Mouse (Mus musculus): Measurements from ENCODE around the gene Fam50b. TPM values are rescaled to one million over a fixed set of nuclear protein-coding genes. Genes with fewer than 3 reads are reported as not detected.
A peak's percentile ranks its signal among the peaks of the same experiment; 100 is the strongest.

Fam50b gene
- polyA plus RNA-seq, 1 experiment from 2014 or later: not detected

- no peaks in the 10 kb centered on the region for H3K27me3 ChIP-seq (ENCODE audit: control insufficient read depth, insufficient read depth, low read length)
- no peak overlapping the region for H3K4me2 ChIP-seq (ENCODE audit: low read depth, low read length)
- no peaks in the 10 kb centered on the region for H3K36me3 ChIP-seq (replicated peaks; ENCODE audit: control insufficient read depth, insufficient read depth, low read depth, low read length)
- H3K9me3 ChIP-seq (replicated peaks; ENCODE audit: control insufficient read depth, low read length): no peaks in the 10 kb centered on the region
- 74% methylated on average over 1 of the region's 1 CpGs for WGBS
- DNase-seq (ENCODE audit: low spot score) (no peak), ATAC-seq (replicated peaks; ENCODE audit: insufficient number of reproducible peaks, low FRiP score, low TSS enrichment, low read depth) (no peak)
- H3K4me1 ChIP-seq (ENCODE audit: control insufficient read depth, insufficient read depth, low read length): no peaks in the 10 kb centered on the region
- no peak overlapping the region for H3K4me3 ChIP-seq (ENCODE audit: low read depth, low read length)
- no peak overlapping the region for H3K27ac ChIP-seq (replicated peaks; ENCODE audit: low read depth, low read length)
- H3K9ac ChIP-seq (replicated peaks; ENCODE audit: low read length): no peak overlapping the region
Observed at GRCm38 (mm10) chr13:34703795-34704194, 30.9 kb upstream of the Fam50b start.

GRCm38 (mm10) chr13:34704835-34705234, 29.8 kb upstream of the Fam50b start:
- H3K27ac ChIP-seq (replicated peaks; ENCODE audit: low read depth, low read length): no peak overlapping the region
- no peak for ATAC-seq (replicated peaks; ENCODE audit: insufficient number of reproducible peaks, low FRiP score, low TSS enrichment, low read depth)
- H3K4me3 ChIP-seq (ENCODE audit: low read depth, low read length): no peak overlapping the region
- H3K27me3 ChIP-seq (ENCODE audit: control insufficient read depth, insufficient read depth, low read length): no peaks in the 10 kb centered on the region
- no peaks in the 10 kb centered on the region for H3K4me1 ChIP-seq (ENCODE audit: control insufficient read depth, insufficient read depth, low read length)
- no peaks in the 10 kb centered on the region for H3K36me3 ChIP-seq (replicated peaks; ENCODE audit: control insufficient read depth, insufficient read depth, low read depth, low read length)
- no peak for DNase-seq (ENCODE audit: low spot score)
- no peak overlapping the region for H3K9ac ChIP-seq (replicated peaks; ENCODE audit: low read length)
- H3K9me3 ChIP-seq (replicated peaks; ENCODE audit: control insufficient read depth, low read length): no peaks in the 10 kb centered on the region
- no peak overlapping the region for H3K4me2 ChIP-seq (ENCODE audit: low read depth, low read length)
- 77% methylated on average over 3 of the region's 3 CpGs for WGBS

DNA sequence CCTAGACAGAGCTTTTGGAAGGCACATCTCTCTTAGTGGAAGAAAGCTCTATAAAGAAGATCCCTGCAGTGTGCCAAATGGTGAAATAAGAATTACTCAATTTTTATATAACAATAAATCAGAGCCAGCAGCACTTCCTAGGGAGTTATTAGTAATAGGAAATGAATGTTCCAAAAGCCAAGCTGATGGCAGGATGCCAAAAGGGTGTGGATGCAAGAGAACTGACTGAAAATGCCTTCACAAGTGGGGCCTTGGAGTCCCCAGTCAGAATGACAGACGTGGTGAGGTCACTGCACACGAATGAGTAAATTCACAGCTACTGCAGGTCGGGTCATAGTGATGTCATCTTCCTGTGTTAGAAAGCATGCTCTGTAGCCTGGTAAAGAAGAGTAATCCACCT, 25.7 kb upstream of the Fam50b start:
- no peak for ATAC-seq (replicated peaks; ENCODE audit: insufficient number of reproducible peaks, low FRiP score, low TSS enrichment, low read depth)
- 76% methylated on average over 3 of the region's 3 CpGs for whole genome bisulfite sequencing

GRCm38 (mm10) chr13:34709566-34709965, 25.1 kb upstream of the Fam50b start:
- WGBS: 83% methylated on average over 4 of the region's 4 CpGs
- ATAC-seq (replicated peaks; ENCODE audit: insufficient number of reproducible peaks, low FRiP score, low TSS enrichment, low read depth) (no peak), DNase-seq (ENCODE audit: low spot score) (no peak)
- H3K27ac ChIP-seq (replicated peaks; ENCODE audit: low read depth, low read length): no peak overlapping the region
- H3K4me3 ChIP-seq (ENCODE audit: low read depth, low read length): no peak overlapping the region
- no peak overlapping the region for H3K4me2 ChIP-seq (ENCODE audit: low read depth, low read length)
- no peaks in the 10 kb centered on the region for H3K4me1 ChIP-seq (ENCODE audit: control insufficient read depth, insufficient read depth, low read length)
- H3K9ac ChIP-seq (replicated peaks; ENCODE audit: low read length): no peak overlapping the region
- H3K36me3 ChIP-seq (replicated peaks; ENCODE audit: control insufficient read depth, insufficient read depth, low read depth, low read length): no peaks in the 10 kb centered on the region
- no peaks in the 10 kb centered on the region for H3K9me3 ChIP-seq (replicated peaks; ENCODE audit: control insufficient read depth, low read length)
- no peaks in the 10 kb centered on the region for H3K27me3 ChIP-seq (ENCODE audit: control insufficient read depth, insufficient read depth, low read length)

More for the DNA sequence above, 25.7 kb upstream of the Fam50b start:
- H3K36me3 ChIP-seq (replicated peaks; ENCODE audit: control insufficient read depth, insufficient read depth, low read depth, low read length): no peaks in the 10 kb centered on the region
- H3K27me3 ChIP-seq (ENCODE audit: control insufficient read depth, insufficient read depth, low read length): no peaks in the 10 kb centered on the region
- H3K4me2 ChIP-seq (ENCODE audit: low read depth, low read length): no peak overlapping the region
- H3K4me1 ChIP-seq (ENCODE audit: control insufficient read depth, insufficient read depth, low read length): no peaks in the 10 kb centered on the region
- H3K9me3 ChIP-seq (replicated peaks; ENCODE audit: control insufficient read depth, low read length): no peaks in the 10 kb centered on the region
- H3K9ac ChIP-seq (replicated peaks; ENCODE audit: low read length): no peak overlapping the region
- DNase-seq (ENCODE audit: low spot score): peak; percentile 33
- no peak overlapping the region for H3K4me3 ChIP-seq (ENCODE audit: low read depth, low read length)
- no peak overlapping the region for H3K27ac ChIP-seq (replicated peaks; ENCODE audit: low read depth, low read length)

- H3K4me3 ChIP-seq (ENCODE audit: low read depth, low read length): no peak overlapping the region
- no peaks in the 10 kb centered on the region for H3K36me3 ChIP-seq (replicated peaks; ENCODE audit: control insufficient read depth, insufficient read depth, low read depth, low read length)
- H3K9me3 ChIP-seq (replicated peaks; ENCODE audit: control insufficient read depth, low read length): no peaks in the 10 kb centered on the region
- no peak overlapping the region for H3K4me2 ChIP-seq (ENCODE audit: low read depth, low read length)
- no peak for DNase-seq (ENCODE audit: low spot score)
- H3K9ac ChIP-seq (replicated peaks; ENCODE audit: low read length): no peak overlapping the region
- H3K27ac ChIP-seq (replicated peaks; ENCODE audit: low read depth, low read length): no peak overlapping the region
- WGBS: 93% methylated on average over 4 of the region's 4 CpGs
- H3K27me3 ChIP-seq (ENCODE audit: control insufficient read depth, insufficient read depth, low read length): no peaks in the 10 kb centered on the region
- no peaks in the 10 kb centered on the region for H3K4me1 ChIP-seq (ENCODE audit: control insufficient read depth, insufficient read depth, low read length)
- ATAC-seq (replicated peaks; ENCODE audit: insufficient number of reproducible peaks, low FRiP score, low TSS enrichment, low read depth): no peak
Observed at GRCm38 (mm10) chr13:34711410-34711809, 23.2 kb upstream of the Fam50b start.

GRCm38 (mm10) chr13:34712881-34713280, 21.8 kb upstream of the Fam50b start:
- H3K4me3 ChIP-seq (ENCODE audit: low read depth, low read length): no peak overlapping the region
- H3K9ac ChIP-seq (replicated peaks; ENCODE audit: low read length): no peak overlapping the region
- H3K36me3 ChIP-seq (replicated peaks; ENCODE audit: control insufficient read depth, insufficient read depth, low read depth, low read length): no peaks in the 10 kb centered on the region
- no peaks in the 10 kb centered on the region for H3K9me3 ChIP-seq (replicated peaks; ENCODE audit: control insufficient read depth, low read length)
- WGBS: 48% methylated on average over 1 of the region's 1 CpGs
- H3K27ac ChIP-seq (replicated peaks; ENCODE audit: low read depth, low read length): no peak overlapping the region
- H3K4me2 ChIP-seq (ENCODE audit: low read depth, low read length): no peak overlapping the region
- DNase-seq (ENCODE audit: low spot score) (no peak), ATAC-seq (replicated peaks; ENCODE audit: insufficient number of reproducible peaks, low FRiP score, low TSS enrichment, low read depth) (no peak)
- no peaks in the 10 kb centered on the region for H3K4me1 ChIP-seq (ENCODE audit: control insufficient read depth, insufficient read depth, low read length)
- H3K27me3 ChIP-seq (ENCODE audit: control insufficient read depth, insufficient read depth, low read length): no peaks in the 10 kb centered on the region

DNA sequence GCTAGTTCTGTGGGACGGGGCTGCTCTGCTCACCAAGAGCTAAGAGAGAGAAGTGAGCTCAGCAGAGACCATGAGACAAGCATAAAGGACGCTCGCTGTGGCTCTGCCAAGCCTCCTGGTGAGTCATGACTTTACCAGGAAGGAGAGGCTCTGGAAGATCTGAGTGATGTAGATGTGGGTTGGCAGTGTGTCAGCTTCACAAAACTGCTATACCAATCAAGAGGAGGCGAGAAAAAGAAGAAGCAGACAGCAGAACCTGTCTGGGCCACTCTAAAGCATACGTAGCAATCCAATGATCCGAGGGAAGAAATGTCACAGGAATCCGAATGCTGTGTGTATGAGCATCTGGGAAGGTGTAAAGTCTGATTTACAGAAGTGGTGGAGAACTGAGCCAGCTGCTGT, 19.2 kb upstream of the Fam50b start:
- no peaks in the 10 kb centered on the region for H3K4me1 ChIP-seq (ENCODE audit: control insufficient read depth, insufficient read depth, low read length)
- WGBS: 75% methylated on average over 7 of the region's 7 CpGs
- ATAC-seq (replicated peaks; ENCODE audit: insufficient number of reproducible peaks, low FRiP score, low TSS enrichment, low read depth) (no peak), DNase-seq (ENCODE audit: low spot score) (no peak)
- H3K27ac ChIP-seq (replicated peaks; ENCODE audit: low read depth, low read length): no peak overlapping the region
- H3K27me3 ChIP-seq (ENCODE audit: control insufficient read depth, insufficient read depth, low read length): no peaks in the 10 kb centered on the region
- H3K9me3 ChIP-seq (replicated peaks; ENCODE audit: control insufficient read depth, low read length): no peaks in the 10 kb centered on the region
- H3K9ac ChIP-seq (replicated peaks; ENCODE audit: low read length): no peak overlapping the region
- H3K4me2 ChIP-seq (ENCODE audit: low read depth, low read length): no peak overlapping the region
- no peak overlapping the region for H3K4me3 ChIP-seq (ENCODE audit: low read depth, low read length)
- no peaks in the 10 kb centered on the region for H3K36me3 ChIP-seq (replicated peaks; ENCODE audit: control insufficient read depth, insufficient read depth, low read depth, low read length)

DNA sequence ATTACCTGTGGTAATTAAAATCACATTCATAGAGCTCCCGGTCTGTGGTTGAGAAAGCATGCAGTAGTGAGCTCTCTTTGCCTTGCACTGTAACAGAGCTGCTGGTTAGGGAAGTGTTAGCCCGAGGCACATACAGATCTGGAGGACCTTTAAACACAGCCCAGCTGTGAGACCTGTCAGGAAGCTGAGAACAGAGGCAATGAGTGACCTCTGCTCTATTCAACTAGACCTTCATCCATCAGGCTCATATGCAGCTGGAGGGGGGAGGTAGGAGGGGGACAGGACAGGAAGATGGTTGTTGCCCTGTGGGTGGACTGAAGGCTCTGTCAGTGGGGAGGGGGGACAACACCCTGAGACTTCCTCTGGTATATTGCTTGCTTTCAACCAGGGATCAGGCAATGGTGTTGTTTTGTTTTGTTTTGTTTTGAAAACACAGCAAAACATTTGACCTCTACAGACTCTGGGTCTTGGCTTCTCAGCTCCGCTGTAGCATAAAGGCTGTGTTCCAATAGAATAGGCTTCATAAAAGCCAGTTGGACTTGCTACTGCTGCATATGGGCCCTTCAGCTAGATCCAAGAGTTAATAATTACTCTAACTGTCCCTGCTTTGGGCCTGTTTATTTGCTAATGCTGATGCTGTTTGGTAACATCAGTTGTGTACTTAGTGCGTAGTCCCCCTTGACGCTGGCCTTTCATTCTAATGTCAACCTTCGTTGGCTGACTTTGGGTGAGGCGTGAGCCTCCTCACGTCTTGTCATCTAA, 9.6 kb upstream of the Fam50b start:
- Histone ChIP-seq H3K4me2 (ENCODE audit: low read depth, low read length) (no peak overlapping the region), H3K36me3 (replicated peaks; ENCODE audit: control insufficient read depth, insufficient read depth, low read depth, low read length) (no peaks in the 10 kb centered on the region), H3K9ac (replicated peaks; ENCODE audit: low read length) (no peak overlapping the region), H3K27me3 (ENCODE audit: control insufficient read depth, insufficient read depth, low read length) (no peaks in the 10 kb centered on the region), H3K4me3 (ENCODE audit: low read depth, low read length) (no peak overlapping the region), H3K9me3 (replicated peaks; ENCODE audit: control insufficient read depth, low read length) (no peaks in the 10 kb centered on the region), H3K4me1 (ENCODE audit: control insufficient read depth, insufficient read depth, low read length) (no peaks in the 10 kb centered on the region; the same call in 1 of the 2 replicates), H3K27ac (replicated peaks; ENCODE audit: low read depth, low read length) (no peak overlapping the region)
- DNase-seq (ENCODE audit: low spot score) (peak; percentile 84), ATAC-seq (replicated peaks; ENCODE audit: insufficient number of reproducible peaks, low FRiP score, low TSS enrichment, low read depth) (peak; percentile 88)
- 57% methylated on average over 8 of the region's 8 CpGs for WGBS
